Mouse (Mus musculus): ENCODE results near the gene Mrps16.

- TF ChIP-seq GATA1 (IDR thresholded peaks at IDR 0.05; ENCODE audit: borderline replicate concordance, low read length) = no peak
- TF ChIP-seq FLI1 (IDR thresholded peaks at IDR 0.05; ENCODE audit: low read length) = no peak
These were observed 16.3 kb downstream of the Mrps16 start for GRCm38 (mm10) chr14:20377112-20377521.

Measured in megakaryocyte, embryonic 14.5 days (primary cell).